26 mouse cellular contexts compared by ENCODE assay signal in genomic region chr9:77965768-77966552, GRCm38 (mm10). TPM values are rescaled to one million over a fixed set of nuclear protein-coding genes. Genes with fewer than 3 reads are reported as not detected.
DNase-seq lines count a peak whose midpoint lies in the region; ATAC-seq and TF ChIP-seq lines count a peak whose summit lies in the region.
"Had no signal": no experiment of that assay in that cellular context is flagged by ENCODE, and none has a peak within 500 bp of the region (broad histone marks: within the 10 kb centered on the region; RNA-seq: fewer than 3 reads in every experiment).

No protein-coding gene starts in this region.

- H3K4me3 ChIP-seq in embryonic facial prominence, embryonic 15.5 days (replicated peaks), result no peak overlapping the region
- no peak overlapping the region for H3K4me3 ChIP-seq in embryonic facial prominence, embryonic 10.5 days
- H3K4me3 ChIP-seq in lung, postnatal 0 days (ENCODE audit: low read depth, low read length), result no peak overlapping the region
- no peak overlapping the region for H3K4me3 ChIP-seq in stomach, postnatal 0 days (ENCODE audit: low read depth, low read length)
- H3K4me3 ChIP-seq: embryonic facial prominence, embryonic 12.5 days; erythroblast, embryonic 14.5 days; forebrain, embryonic 12.5 days; heart, embryonic 13.5 days; hindbrain, embryonic 12.5 days; left cerebral cortex, adult 2 months; liver, embryonic 15.5 days; midbrain, embryonic 13.5 days had no signal

- TF ChIP-seq CTCF in lung, postnatal 0 days (IDR thresholded peaks at IDR 0.05), result no peak
- no peak for TF ChIP-seq CTCF in stomach, postnatal 0 days (IDR thresholded peaks at IDR 0.05; ENCODE audit: low read depth)

- no peak overlapping the region for H3K4me2 ChIP-seq in embryonic facial prominence, embryonic 15.5 days (replicated peaks)
- H3K4me2 ChIP-seq in lung, postnatal 0 days (replicated peaks; ENCODE audit: low read depth, low read length), result 0 out of 2 replicates have a peak overlapping the region, but pooled peaks have one; percentile 8
- no peak overlapping the region for H3K4me2 ChIP-seq in stomach, postnatal 0 days (replicated peaks; ENCODE audit: low read depth)
- H3K4me2 ChIP-seq: embryonic facial prominence, embryonic 12.5 days; forebrain, embryonic 12.5 days; heart, embryonic 13.5 days; hindbrain, embryonic 12.5 days; liver, embryonic 15.5 days; midbrain, embryonic 13.5 days had no signal

- no peak; the same call in 1 of the 2 replicates for TF ChIP-seq EP300 in lung, postnatal 0 days (IDR thresholded peaks at IDR 0.05)
- no peak for TF ChIP-seq EP300 in stomach, postnatal 0 days (optimal IDR thresholded peaks at IDR 0.05)

- H3K4me1 ChIP-seq in embryonic facial prominence, embryonic 15.5 days, result peaks cover 14% of the 10 kb centered on the region; the same call in 1 of the 2 replicates
- H3K4me1 ChIP-seq in embryonic facial prominence, embryonic 10.5 days, result peaks cover 34% of the 10 kb centered on the region
- H3K4me1 ChIP-seq in lung, postnatal 0 days (ENCODE audit: insufficient read depth, low read depth, low read length), result peaks cover 3% of the 10 kb centered on the region
- no peaks in the 10 kb centered on the region for H3K4me1 ChIP-seq in stomach, postnatal 0 days (replicated peaks; ENCODE audit: control insufficient read depth, insufficient read depth)
- H3K4me1 ChIP-seq: liver, embryonic 15.5 days had no signal

- no peak for DNase-seq in embryonic facial prominence, embryonic 10.5 days (ENCODE audit: low spot score)
- DNase-seq in lung, postnatal 0 days (ENCODE audit: low spot score), result peak; percentile 70
- DNase-seq in lung, postnatal 14 days, result no peak
- no peak for DNase-seq in stomach, postnatal 0 days (ENCODE audit: low spot score)
- no peak for DNase-seq in cerebellum, adult 8-10 months
- DNase-seq in spleen, adult 18-20 months, result no peak
- DNase-seq: adrenal gland, postnatal 14 days; cerebellum, adult 9-10 months; heart, adult 11 months; heart, postnatal 14 days; kidney, adult 2 months; kidney, postnatal 10 days; liver; thymus, postnatal 25 days had no signal

- H3K36me3 ChIP-seq in embryonic facial prominence, embryonic 15.5 days, result 0 out of 2 replicates have a peak, but pooled peaks cover 5% of the 10 kb centered on the region
- H3K36me3 ChIP-seq in embryonic facial prominence, embryonic 10.5 days (replicated peaks), result peaks cover 37% of the 10 kb centered on the region
- no peaks in the 10 kb centered on the region for H3K36me3 ChIP-seq in lung, postnatal 0 days (ENCODE audit: insufficient read depth, low read length)
- H3K36me3 ChIP-seq in stomach, postnatal 0 days (ENCODE audit: control insufficient read depth, insufficient read depth, low read length), result 0 out of 2 replicates have a peak, but pooled peaks cover 4% of the 10 kb centered on the region
- H3K36me3 ChIP-seq: liver, embryonic 15.5 days had no signal

- H3K27me3 ChIP-seq in embryonic facial prominence, embryonic 15.5 days, result no peaks in the 10 kb centered on the region
- H3K27me3 ChIP-seq in embryonic facial prominence, embryonic 10.5 days (replicated peaks; ENCODE audit: low read depth, poor library complexity, severe bottlenecking), result no peaks in the 10 kb centered on the region
- no peaks in the 10 kb centered on the region for H3K27me3 ChIP-seq in lung, postnatal 0 days (replicated peaks; ENCODE audit: insufficient read depth, low read length)
- H3K27me3 ChIP-seq in stomach, postnatal 0 days (ENCODE audit: control insufficient read depth, insufficient read depth, low read length), result no peaks in the 10 kb centered on the region
- H3K27me3 ChIP-seq: CH12.LX; embryonic facial prominence, embryonic 12.5 days; forebrain, embryonic 12.5 days; heart, embryonic 13.5 days; hindbrain, embryonic 12.5 days; liver, embryonic 15.5 days; midbrain, embryonic 13.5 days had no signal

- peak overlapping the region; percentile 75 for H3K27ac ChIP-seq in embryonic facial prominence, embryonic 15.5 days (replicated peaks)
- H3K27ac ChIP-seq in embryonic facial prominence, embryonic 10.5 days (replicated peaks), result no peak overlapping the region
- peak overlapping the region; percentile 96 for H3K27ac ChIP-seq in lung, postnatal 0 days (ENCODE audit: low read length)
- H3K27ac ChIP-seq in stomach, postnatal 0 days (replicated peaks), result peak overlapping the region; percentile 82
- H3K27ac ChIP-seq: embryonic facial prominence, embryonic 12.5 days; forebrain, embryonic 12.5 days; heart, embryonic 13.5 days; hindbrain, embryonic 12.5 days; left cerebral cortex, adult 2 months; liver, embryonic 15.5 days; macrophage; midbrain, embryonic 13.5 days had no signal

- no peak for ATAC-seq in embryonic facial prominence, embryonic 15.5 days (ENCODE audit: insufficient number of reproducible peaks, low FRiP score, low TSS enrichment, low read depth)
- peak; percentile 75 for ATAC-seq in lung, postnatal 0 days
- peak; percentile 40 to 46; a peak in 2 of 4 replicates for ATAC-seq in hematopoietic stem cell, adult 5-6 weeks (replicated peaks in 1 of 2; ENCODE audit: insufficient read depth in 1 of 2, low FRiP score in 2 of 2, low TSS enrichment in 1 of 2, low read depth in 1 of 2, poor library complexity in 2 of 2, severe bottlenecking in 2 of 2)
- peak; percentile 52; the same call in 1 of the 2 replicates for ATAC-seq in stomach, postnatal 0 days (ENCODE audit: low FRiP score, low TSS enrichment)
- ATAC-seq: midbrain, embryonic 13.5 days had no signal

- 83% methylated on average over 6 of the region's 6 CpGs for WGBS in embryonic facial prominence, embryonic 15.5 days
- 85% methylated on average over 6 of the region's 6 CpGs for WGBS in embryonic facial prominence, embryonic 10.5 days
- 53% methylated on average over 6 of the region's 6 CpGs for WGBS in lung, postnatal 0 days
- 70% methylated on average over 6 of the region's 6 CpGs for WGBS in stomach, postnatal 0 days

- no peak overlapping the region for H3K9ac ChIP-seq in embryonic facial prominence, embryonic 15.5 days
- no peak overlapping the region for H3K9ac ChIP-seq in lung, postnatal 0 days (replicated peaks; ENCODE audit: low read depth)
- peak overlapping the region; percentile 27; the same call in 1 of the 2 replicates for H3K9ac ChIP-seq in stomach, postnatal 0 days (ENCODE audit: low read length)
- H3K9ac ChIP-seq: embryonic facial prominence, embryonic 12.5 days; forebrain, embryonic 12.5 days; heart, embryonic 13.5 days; hindbrain, embryonic 12.5 days; liver, embryonic 15.5 days; midbrain, embryonic 13.5 days had no signal

- no peaks in the 10 kb centered on the region for H3K9me3 ChIP-seq in embryonic facial prominence, embryonic 15.5 days (replicated peaks)
- H3K9me3 ChIP-seq in embryonic facial prominence, embryonic 10.5 days, result no peaks in the 10 kb centered on the region
- H3K9me3 ChIP-seq in lung, postnatal 0 days (ENCODE audit: low read length), result no peaks in the 10 kb centered on the region
- no peaks in the 10 kb centered on the region for H3K9me3 ChIP-seq in stomach, postnatal 0 days (ENCODE audit: control insufficient read depth, low read length)
- H3K9me3 ChIP-seq: embryonic facial prominence, embryonic 12.5 days; forebrain, embryonic 12.5 days; heart, embryonic 13.5 days; hindbrain, embryonic 12.5 days; liver, embryonic 15.5 days; midbrain, embryonic 13.5 days had no signal

RNA-seq across cellular contexts. Expression of gene Elovl5, which starts 48.8 kb away (rescaled TPM):
- 57.8 and 62.8 TPM in 2 replicates for polyA plus RNA-seq in embryonic facial prominence, embryonic 15.5 days (2015; fragmentation: Nextera tagmentation; extraction: Ambion mirVana)
- polyA plus RNA-seq in embryonic facial prominence, embryonic 10.5 days (2016; fragmentation: Nextera tagmentation; extraction: Ambion mirVana), result 90.4 and 96.1 TPM in 2 replicates
- polyA plus RNA-seq in lung, postnatal 0 days (2015; fragmentation: Nextera tagmentation; extraction: Ambion mirVana), result 179 and 213 TPM in 2 replicates
- 77.5 and 92.5 TPM in 2 replicates for total RNA-seq in hematopoietic stem cell, adult 5-6 weeks (2017)
- 38.0 and 39.5 TPM in 2 replicates for polyA plus RNA-seq in stomach, postnatal 0 days (2015; fragmentation: Nextera tagmentation; extraction: Ambion mirVana)
